Mouse (Mus musculus) lung, postnatal 0 days (tissue): Measurements from ENCODE around the gene Sncg.

Experiments used
- CTCF ChIP-seq: IDR thresholded peaks from 2 replicates; pipeline ENCODE4 v1.5.1; 2016; ENCODE audit warnings: antibody characterized with exemption, mild to moderate bottlenecking
- EP300 ChIP-seq: IDR thresholded peaks from 2 replicates; pipeline ENCODE4 v1.6.1; 2016; ENCODE audit warnings: antibody characterized with exemption, mild to moderate bottlenecking, control low read depth

DNA sequence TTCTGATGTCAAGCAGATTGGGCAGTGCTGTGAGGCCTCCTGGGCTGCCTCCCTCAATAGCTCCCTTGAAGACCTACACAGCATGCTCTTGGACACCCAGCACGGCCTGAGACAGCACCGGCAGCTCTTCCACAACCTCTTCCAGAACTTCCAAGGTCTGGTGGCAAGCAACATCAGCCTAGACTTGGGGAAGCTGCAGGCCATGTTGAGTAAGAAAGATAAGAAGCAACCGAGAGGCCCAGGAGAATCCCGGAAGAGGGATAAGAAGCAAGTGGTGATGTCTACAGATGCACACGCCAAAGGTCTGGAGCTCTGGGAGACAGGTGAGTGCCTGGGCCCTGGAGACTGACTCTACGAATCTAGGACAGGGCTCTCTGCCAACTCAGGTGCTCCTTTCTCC is 24.7 kb upstream of the Sncg start:
- TF ChIP-seq CTCF (no peak), EP300 (no peak)
